Mouse (Mus musculus): Measurements from ENCODE around the gene Glra4. TPM values are rescaled to one million over a fixed set of nuclear protein-coding genes. Genes with fewer than 3 reads are reported as not detected.
A peak's percentile ranks its signal among the peaks of the same experiment; 100 is the strongest.

Glra4 gene
- polyA plus RNA-seq, 1 experiment: not detected

DNA sequence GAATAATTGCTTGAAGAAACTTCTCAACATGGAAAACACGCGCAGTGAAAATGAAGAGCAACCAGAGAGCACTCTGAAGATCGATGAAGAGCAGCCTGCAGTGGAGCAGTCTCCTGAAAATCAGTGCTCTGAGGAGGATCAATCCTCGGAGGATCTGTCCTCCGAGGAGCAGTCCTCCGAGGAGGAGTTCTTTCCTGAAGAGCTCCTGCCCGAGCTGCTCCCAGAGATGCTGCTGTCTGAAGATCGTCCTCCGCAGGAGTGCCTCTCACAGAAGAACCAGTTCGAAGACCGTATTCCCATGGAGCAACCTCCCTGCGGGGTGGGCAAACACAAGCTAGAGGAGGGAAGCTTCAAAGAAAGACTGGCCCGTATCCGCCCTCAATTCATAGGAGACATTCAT, 71.2 kb downstream of the Glra4 start:
- peak overlapping the region; percentile 92 for H3K4me3 ChIP-seq (ENCODE audit: low read depth, low read length)
- H3K4me1 ChIP-seq (ENCODE audit: control insufficient read depth, insufficient read depth, low read length): no peaks in the 10 kb centered on the region
- no peak overlapping the region for H3K27ac ChIP-seq (ENCODE audit: insufficient read depth, low read length)
- H3K27me3 ChIP-seq (ENCODE audit: control insufficient read depth, insufficient read depth, low read length, poor library complexity, severe bottlenecking): no peaks in the 10 kb centered on the region
- TF ChIP-seq POLR2A (IDR thresholded peaks at IDR 0.05; ENCODE audit: insufficient read depth, low read length) (no peak), CTCF (IDR thresholded peaks at IDR 0.05; ENCODE audit: low read depth, low read length) (no peak), EP300 (IDR thresholded peaks at IDR 0.05; ENCODE audit: insufficient read depth, low read depth, low read length) (no peak)
- no peaks in the 10 kb centered on the region for H3K9me3 ChIP-seq (replicated peaks; ENCODE audit: control insufficient read depth, insufficient read depth, low read length, poor library complexity, severe bottlenecking)
- no peaks in the 10 kb centered on the region for H3K36me3 ChIP-seq (ENCODE audit: control insufficient read depth, insufficient read depth, low read length, poor library complexity, severe bottlenecking)
- H3K9ac ChIP-seq (ENCODE audit: low read depth, poor library complexity, severe bottlenecking): peak overlapping the region; percentile 40; the same call in 1 of the 2 replicates

DNA sequence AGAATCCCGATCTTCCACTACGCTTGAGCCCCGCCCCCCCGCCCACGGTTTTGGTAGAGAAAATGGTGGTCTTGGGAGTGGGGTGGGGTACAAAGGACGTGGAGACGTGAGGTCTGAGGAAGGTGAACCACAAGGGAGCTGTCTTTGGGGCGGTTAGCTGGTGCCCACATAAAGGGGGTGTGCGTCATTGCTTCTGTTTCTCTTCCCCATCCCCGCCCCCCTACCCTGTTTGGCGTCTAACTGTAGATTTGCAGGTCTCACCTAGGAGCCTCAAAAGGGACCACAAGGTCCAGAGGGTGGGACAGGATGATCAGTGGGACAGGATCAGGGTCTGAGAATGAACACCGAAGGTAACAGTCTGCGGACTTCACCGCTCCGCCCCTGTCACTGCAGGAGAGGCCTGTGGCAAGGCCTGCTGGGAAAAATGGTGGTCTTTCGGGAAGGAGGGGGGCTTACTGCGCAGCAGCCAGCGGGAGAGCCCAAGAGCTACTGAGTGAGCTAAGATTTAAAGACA, 71.7 kb downstream of the Glra4 start:
- H3K27ac ChIP-seq (ENCODE audit: insufficient read depth, low read length): no peak overlapping the region
- H3K9ac ChIP-seq (ENCODE audit: low read depth, poor library complexity, severe bottlenecking): peak overlapping the region; percentile 40
- H3K4me1 ChIP-seq (ENCODE audit: control insufficient read depth, insufficient read depth, low read length): no peaks in the 10 kb centered on the region
- H3K4me3 ChIP-seq (ENCODE audit: low read depth, low read length): peak overlapping the region; percentile 92
- no peaks in the 10 kb centered on the region for H3K27me3 ChIP-seq (ENCODE audit: control insufficient read depth, insufficient read depth, low read length, poor library complexity, severe bottlenecking)
- no peaks in the 10 kb centered on the region for H3K36me3 ChIP-seq (ENCODE audit: control insufficient read depth, insufficient read depth, low read length, poor library complexity, severe bottlenecking)
- H3K9me3 ChIP-seq (replicated peaks; ENCODE audit: control insufficient read depth, insufficient read depth, low read length, poor library complexity, severe bottlenecking): no peaks in the 10 kb centered on the region
- TF ChIP-seq CTCF (IDR thresholded peaks at IDR 0.05; ENCODE audit: low read depth, low read length): no peak
- no peak for TF ChIP-seq POLR2A (IDR thresholded peaks at IDR 0.05; ENCODE audit: insufficient read depth, low read length)
- no peak for TF ChIP-seq EP300 (IDR thresholded peaks at IDR 0.05; ENCODE audit: insufficient read depth, low read depth, low read length)

Other genes starting within 250 kb of the Glra4 start
- not detected in 2 replicates for gene Kir3dl2, start 236.1 kb downstream of the Glra4 start, polyA plus RNA-seq (2011; ENCODE audit: insufficient read depth, insufficient read length, low read depth, missing spikeins)
- gene Tceal3, start 189.3 kb downstream of the Glra4 start, polyA plus RNA-seq (2011; ENCODE audit: insufficient read depth, insufficient read length, low read depth, missing spikeins): 1.3 TPM in 1 of 2 replicates, not detected in the other
- 2.4 and 3.1 TPM in 2 replicates for gene Tceal1, start 72.2 kb downstream of the Glra4 start, polyA plus RNA-seq (2011; ENCODE audit: insufficient read depth, insufficient read length, low read depth, missing spikeins)
- gene Morf4l2, start 36.5 kb downstream of the Glra4 start, polyA plus RNA-seq (2011; ENCODE audit: insufficient read depth, insufficient read length, low read depth, missing spikeins): 791 and 797 TPM in 2 replicates
- 4.0 and 7.5 TPM in 2 replicates for gene Plp1, start 42.5 kb upstream of the Glra4 start, polyA plus RNA-seq (2011; ENCODE audit: insufficient read depth, insufficient read length, low read depth, missing spikeins)
- gene Rab9b, start 88.6 kb upstream of the Glra4 start, polyA plus RNA-seq (2011; ENCODE audit: insufficient read depth, insufficient read length, low read depth, missing spikeins): not detected in 2 replicates
- not detected in 2 replicates for gene H2bfm, start 147.2 kb upstream of the Glra4 start, polyA plus RNA-seq (2011; ENCODE audit: insufficient read depth, insufficient read length, low read depth, missing spikeins)
- 24.3 and 34.1 TPM in 2 replicates for gene Tmsb15b2, start 195.4 kb upstream of the Glra4 start, polyA plus RNA-seq (2011; ENCODE audit: insufficient read depth, insufficient read length, low read depth, missing spikeins)
- gene Tmsb15l, start 196.7 kb upstream of the Glra4 start, polyA plus RNA-seq (2011; ENCODE audit: insufficient read depth, insufficient read length, low read depth, missing spikeins): 1.4 TPM in 1 of 2 replicates, not detected in the other
- gene Tmsb15b1, start 196.7 kb upstream of the Glra4 start, polyA plus RNA-seq (2011; ENCODE audit: insufficient read depth, insufficient read length, low read depth, missing spikeins): 38.2 and 38.7 TPM in 2 replicates
- gene Zcchc18, start 213.0 kb upstream of the Glra4 start, polyA plus RNA-seq (2011; ENCODE audit: insufficient read depth, insufficient read length, low read depth, missing spikeins): 2.2 and 2.4 TPM in 2 replicates

All from ES-Bruce4 (cell line).